Mouse (Mus musculus): Measurements from ENCODE around the gene Scgb3a1.

Scgb3a1 gene

DNA sequence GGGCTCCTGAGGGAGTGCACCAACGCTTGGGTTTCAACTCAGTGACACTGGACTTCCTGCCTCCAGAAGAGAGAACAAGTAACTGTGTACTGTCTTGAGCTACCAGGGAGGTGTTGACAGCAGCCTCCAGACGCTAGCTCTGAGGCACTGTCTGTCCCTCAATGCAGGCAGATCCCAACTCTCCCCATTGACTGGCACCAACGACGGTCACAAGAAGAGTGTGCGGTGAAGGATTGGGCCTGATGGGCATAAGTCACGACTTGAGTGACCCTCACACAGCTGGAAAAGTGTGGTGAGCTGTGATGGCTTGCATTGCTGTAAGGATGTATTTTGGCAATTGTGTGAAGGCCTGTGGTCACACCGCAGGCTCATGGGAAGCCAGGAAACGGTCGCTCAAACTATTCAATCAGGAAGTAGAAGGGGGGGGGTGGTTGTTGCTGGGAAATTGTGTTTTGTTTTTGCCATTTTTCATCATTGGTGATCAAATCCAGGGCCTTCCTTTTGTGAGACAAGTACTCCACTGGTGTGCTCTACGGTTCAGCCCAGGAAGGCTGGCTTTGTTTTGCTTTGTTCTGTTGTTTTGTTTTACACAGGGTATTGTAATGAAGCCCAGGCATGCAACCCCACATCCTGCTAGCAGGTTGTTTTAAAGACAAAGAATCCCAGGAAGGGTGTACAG is 4.5 kb upstream of the Scgb3a1 start:
- no peak for DNase-seq (ENCODE audit: extremely low read depth, low read depth)

DNA sequence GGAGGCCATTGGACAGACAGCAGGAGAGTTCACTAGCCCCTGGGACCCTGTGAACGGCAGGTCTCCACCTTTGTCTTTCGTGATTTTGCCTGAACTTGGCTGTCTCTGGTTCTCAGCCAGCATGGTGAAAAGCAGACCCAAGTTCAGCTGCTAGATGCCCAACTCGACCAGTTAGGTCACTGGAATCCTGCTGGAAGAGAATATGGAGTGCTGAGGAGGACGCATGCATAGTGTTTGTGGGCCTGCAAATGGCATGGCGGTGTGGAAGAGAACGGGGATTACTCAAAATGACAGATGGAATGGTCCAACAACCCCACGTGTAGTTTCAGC is 4.0 kb upstream of the Scgb3a1 start:
- no peak for DNase-seq (ENCODE audit: extremely low read depth, low read depth)

DNA sequence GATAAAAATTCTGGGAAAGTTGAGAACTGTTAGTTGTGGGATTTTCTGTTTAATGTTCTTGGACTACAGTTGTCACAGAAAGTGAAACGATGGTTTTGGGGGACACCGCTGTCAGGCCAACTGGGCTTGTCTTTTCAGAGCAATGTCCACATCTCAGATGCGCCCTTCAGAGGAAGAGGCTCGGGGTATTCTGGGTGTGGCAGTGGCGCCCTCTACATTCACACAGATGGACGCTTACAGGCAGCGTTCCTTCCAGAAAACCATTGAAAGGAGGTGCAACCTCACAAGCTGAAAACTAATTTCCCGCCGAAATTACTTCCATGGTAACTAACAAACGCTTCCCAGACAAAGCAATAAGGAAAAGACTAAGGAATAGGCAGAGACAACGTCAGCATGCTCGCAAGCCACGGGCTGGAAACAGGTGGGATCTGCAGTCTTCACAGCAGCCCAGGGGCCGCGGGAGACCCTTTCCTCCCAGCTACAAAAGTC is 1.1 kb upstream of the Scgb3a1 start:
- no peak for DNase-seq (ENCODE audit: extremely low read depth, low read depth)

DNA sequence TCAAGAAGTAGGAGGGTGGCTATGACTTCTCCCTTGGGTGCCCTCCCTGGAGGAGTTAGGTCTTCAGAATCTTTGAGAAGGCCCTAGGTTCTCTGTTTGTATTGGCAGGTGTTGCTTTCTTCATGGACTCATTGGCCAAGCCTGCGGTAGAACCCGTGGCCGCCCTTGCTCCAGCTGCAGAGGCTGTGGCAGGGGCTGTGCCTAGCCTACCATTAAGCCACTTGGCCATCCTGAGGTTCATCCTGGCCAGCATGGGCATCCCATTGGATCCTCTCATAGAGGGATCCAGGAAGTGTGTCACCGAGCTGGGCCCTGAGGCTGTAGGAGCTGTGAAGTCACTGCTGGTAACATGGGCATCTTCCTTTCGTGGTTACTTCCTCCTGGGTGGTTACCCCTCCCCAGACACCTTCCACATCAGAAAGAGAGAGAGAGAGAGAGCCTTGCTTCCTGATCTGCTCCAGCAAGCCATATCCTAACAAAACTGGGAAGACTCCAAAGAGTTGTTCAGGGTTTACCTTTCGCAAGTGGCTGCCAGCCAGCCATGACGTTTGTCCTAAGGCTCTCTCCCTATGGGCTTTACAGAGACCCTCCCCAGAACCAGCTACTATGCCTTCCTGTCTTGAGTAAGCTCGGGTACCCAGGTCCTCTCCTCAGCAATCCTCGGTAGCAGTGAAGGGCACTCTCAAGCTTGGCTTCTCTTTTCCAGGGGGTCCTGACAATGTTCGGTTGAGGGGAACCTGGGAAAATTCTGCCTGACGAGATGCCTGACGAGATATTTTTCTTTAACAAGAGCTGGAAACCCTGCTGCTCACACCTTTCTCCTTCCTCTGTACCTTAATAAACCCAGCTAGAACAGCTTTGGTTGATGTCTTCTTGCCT is 1.1 kb downstream of the Scgb3a1 start:
- no peak for DNase-seq (ENCODE audit: extremely low read depth, low read depth)

DNA sequence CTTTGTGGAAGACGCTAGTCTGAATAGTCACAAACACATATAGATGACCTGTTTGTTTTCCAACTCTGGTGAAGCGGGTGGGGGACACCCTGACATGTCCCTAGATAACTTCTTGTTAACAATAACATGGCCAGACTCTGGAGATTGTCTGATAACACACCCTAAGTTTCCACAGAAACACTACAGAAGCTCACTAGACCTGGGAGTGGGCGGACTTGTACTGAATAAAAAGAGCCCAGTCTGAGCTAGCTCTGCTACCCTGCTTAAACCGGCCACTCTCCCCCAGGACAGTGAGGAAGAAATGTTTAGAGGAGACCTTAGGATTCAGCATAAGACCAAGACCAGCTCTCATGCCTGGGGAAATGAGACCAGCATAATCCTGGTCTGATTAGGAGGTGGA is 2.1 kb downstream of the Scgb3a1 start:
- no peak for DNase-seq (ENCODE audit: extremely low read depth, low read depth)

DNA sequence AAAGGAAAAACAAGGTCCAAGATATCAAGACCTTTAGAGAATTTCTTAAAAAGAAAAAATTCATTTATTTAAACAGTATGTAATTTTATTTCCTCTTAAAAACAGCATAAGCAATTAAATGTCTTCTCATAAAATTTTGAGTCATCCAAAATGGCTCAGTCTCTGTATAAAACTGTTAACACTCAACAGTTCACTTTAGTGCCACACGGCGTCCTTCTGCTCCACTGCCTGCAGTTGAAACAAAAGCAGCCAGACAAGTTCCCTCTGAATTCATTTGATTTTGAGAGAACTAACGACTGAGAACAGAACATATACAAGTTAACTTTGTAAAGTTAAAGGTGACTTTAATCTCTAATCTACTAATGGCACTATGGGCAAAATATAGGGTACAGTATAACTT is 10.0 kb downstream of the Scgb3a1 start:
- DNase-seq (ENCODE audit: extremely low read depth, low read depth), result no peak

DNA sequence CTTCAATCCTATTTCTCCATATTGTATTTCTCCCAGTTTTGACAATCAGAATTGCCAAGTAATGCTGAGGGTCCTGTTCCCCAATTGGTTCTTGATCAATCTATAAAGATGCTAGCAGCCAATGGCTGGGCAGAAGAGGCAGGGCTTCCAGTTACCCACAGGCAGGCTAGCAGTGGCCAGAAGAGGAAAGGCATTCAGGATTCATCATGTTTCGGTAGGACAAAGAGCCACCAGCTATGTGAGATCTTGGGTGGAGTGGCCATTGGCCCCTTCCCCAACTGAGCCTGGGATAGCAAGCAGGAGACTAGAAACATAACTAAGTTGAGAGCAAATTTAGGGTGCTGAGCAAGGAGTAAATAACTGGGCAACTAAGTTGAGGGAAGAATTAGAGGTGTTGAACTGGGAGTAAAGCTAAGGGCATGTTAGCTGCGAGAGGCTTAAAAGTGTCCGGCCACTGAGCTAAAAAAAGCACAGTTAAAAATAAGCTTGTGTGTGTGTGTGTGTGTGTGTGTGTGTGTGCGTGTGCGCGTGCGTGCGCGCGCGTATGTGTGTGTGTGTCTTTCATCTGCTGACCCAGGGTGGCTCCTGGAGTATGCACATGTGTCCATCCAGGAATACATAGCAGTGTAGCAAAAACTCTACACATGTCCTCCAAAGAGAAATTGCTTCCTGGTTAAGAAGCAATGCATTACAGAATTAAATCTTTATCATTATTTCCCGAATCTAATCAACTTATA is 21.0 kb downstream of the Scgb3a1 start:
- DNase-seq (ENCODE audit: extremely low read depth, low read depth), result no peak

DNA sequence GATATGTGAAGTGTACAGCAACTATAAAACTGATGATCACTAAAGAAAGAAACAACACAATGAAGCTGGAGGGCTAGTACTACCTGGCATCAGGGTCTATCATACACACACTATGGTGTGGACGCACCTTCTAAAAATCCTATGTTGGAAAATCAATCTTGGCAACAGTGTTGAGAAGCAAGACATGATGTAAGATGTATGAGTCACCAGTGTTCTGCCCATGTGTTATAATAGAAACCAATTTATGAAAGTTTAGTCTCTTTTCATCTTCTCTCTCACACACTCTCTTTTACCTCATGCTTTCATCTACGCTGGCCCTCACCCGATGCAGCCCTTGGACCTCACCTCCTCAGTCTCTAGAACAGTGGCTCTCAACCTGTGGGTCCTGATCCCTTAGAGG is 31.6 kb downstream of the Scgb3a1 start:
- no peak for DNase-seq (ENCODE audit: extremely low read depth, low read depth)

DNA sequence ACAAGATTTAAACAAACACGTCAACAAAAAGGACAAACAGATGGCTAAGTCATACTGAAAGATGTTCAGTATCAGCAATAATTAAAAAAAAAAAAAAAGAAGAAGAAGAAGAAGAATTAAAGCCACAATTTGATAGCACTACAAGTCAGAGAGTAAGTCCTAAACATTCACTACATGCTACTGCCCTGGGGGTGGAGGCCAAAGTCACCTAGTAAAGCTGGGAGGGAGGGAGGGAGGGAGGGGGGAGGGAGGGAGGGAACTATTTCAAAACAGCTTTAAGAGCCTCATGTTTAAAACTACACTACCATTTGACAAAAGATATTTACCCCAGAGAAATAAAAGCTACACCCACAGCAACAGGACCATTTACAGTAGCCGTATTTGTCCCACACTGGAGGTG is 32.3 kb downstream of the Scgb3a1 start:
- no peak for DNase-seq (ENCODE audit: extremely low read depth, low read depth)

DNA sequence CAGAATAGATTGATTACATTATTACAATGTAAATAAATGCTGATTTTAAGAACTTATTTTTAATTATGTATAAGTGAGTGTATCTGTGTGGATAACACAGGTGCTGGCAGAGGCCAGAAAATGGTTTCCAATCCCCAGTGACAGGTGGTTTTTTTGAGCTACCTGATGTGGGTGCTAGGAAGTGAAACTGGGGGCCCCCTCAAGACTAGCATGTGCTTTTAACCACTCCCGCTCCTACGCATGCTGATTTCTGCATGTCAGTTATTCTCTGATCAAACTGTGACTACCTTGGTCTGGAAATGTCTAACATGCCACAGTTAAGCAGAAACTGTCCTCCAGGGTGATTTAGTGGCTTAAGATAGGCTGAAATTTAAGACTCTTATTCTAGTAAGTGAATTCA is 33.1 kb downstream of the Scgb3a1 start:
- no peak for DNase-seq (ENCODE audit: extremely low read depth, low read depth)

DNA sequence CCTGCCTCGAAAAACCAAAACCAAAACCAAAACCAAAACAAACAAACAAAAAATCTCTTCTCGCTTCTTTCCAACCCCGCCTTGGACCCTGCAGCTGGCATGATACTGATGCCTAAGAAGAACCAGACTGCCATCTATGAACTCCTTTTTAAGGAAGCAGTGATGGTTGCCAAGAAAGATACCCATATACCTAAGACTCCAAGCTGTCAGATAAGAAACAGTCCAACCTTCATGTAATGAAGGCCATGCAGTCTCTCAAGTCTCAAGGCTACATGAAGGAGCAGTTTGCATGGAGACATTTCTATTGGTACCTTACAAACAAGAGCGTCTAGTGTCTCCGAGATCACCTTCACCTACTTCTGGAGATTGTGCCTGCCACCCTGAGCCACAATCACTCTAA is 34.4 kb downstream of the Scgb3a1 start:
- DNase-seq (ENCODE audit: extremely low read depth, low read depth), result no peak

DNA sequence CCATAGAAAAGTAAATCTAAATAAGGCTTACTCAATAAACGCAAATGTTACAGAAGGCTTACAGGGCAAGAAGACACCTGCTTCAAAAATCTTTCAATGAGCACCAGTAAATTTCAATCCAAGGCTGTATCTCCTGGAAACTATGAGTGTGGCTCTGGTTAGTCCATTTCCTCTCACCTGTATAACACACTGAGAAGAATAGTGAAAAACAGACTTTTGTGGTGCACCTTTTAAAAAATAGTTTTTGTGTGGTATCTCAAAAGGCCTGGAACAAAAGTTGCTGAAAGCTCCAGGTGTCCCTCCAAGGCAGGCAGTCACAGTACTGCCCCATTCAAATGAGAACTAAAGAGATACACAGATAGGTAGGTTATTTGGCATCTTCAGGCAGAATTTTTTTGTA is 35.7 kb downstream of the Scgb3a1 start:
- DNase-seq (ENCODE audit: extremely low read depth, low read depth), result no peak

DNA sequence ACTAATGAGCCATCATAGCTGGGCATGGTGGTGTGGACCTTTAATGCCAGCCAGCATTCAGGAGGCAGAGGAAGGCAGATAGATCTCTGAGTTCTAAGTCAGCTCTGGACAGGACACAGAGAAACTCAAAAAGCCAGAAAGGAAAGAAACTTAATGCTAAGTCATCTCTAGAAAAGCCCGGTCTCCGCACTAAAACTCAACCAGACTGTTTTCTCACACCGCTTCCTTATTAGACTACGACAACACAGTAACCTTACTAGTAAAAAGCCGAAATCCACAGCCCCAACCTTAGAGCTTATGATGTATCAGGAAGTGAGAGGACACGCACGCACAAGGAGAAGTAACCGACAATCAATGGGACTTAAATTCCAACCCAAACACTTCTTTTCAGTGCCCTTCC is 38.6 kb downstream of the Scgb3a1 start:
- DNase-seq (ENCODE audit: extremely low read depth, low read depth), result no peak

DNA sequence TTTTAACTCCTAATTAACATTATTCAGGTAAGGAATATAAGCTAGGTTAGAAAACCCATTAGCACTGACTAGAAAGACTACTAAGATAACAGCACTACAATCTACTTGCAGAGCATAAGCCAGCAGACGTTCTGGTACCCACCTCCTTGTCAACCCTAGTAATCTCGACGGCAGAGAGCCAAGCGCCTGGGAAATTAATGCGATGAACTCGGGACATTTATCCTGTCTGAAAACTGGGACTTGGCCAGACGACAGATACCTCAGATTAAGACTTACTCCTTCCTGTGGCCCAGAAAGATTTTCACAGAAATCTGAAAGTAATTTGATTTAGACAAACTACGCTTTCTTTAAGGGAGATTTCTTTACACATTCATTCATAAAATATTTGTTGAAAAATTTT is 41.4 kb downstream of the Scgb3a1 start:
- DNase-seq (ENCODE audit: extremely low read depth, low read depth), result no peak

DNA sequence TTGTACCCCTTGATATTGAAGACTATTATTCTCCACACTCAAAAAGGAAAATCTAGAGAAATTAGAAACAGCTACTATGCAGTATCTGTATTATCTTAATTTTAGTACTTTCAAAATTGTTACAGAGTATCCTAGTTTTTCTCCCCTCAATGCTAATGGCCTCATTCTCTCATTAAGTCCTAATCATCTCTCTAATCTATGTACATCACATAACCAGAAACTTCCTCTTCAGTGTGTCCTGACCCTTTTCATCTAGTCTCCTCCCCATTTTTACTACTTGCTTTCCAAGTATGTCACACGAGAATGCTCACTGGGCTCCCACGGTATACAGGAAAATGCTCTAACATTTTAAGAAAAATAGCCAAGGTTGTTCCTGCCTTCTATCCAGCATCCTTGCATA is 44.4 kb downstream of the Scgb3a1 start:
- peak; percentile 19 for DNase-seq (ENCODE audit: extremely low read depth, low read depth)

DNA sequence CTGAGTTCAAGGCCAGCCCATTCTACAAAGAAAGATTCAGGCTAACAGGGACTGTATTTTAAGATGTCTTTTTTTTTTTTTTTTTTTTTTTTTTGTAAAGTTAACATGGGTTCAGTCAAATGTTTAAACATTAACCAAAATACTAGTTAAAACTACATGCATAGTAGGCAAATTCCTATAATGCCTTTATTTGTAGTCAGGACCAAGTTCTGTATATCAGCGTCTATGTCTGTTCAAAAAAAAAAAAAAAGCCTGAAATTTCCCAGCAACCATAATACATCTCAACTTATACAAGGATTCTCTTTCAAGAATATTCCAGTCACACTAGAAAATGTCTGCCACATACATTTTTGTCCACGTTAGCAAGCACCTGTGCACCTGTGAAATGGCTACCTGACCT is 47.3 kb downstream of the Scgb3a1 start:
- no peak for DNase-seq (ENCODE audit: extremely low read depth, low read depth)

DNA sequence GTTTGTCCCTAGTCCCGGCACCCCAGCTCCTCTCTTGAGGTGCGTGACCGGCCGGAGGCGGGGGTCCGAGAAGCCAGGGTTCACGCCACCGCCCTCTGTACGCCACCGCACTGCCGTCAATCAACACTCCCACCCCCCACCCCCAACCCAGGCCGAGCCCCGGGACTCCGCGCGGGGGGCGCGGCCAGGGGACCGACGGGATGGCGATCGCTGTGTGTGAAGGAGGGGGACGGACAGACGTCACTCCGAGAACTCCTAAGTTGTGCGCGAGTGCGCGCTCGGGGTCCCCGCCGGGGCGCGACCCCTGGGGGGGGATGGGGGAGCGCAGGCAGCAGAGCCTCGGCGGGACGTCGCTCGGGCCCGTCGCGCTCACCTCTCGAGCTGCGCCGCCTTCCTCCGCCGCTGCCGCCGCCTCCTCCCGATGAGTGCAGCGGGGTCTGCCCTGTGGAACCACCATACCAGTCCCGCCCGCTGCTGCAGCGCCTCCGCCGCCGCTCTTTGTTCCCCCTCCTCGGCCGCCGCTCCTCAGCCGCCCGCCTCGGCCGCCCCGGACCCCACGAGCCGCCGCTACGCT is 48.7 kb downstream of the Scgb3a1 start:
- no peak for DNase-seq (ENCODE audit: extremely low read depth, low read depth)

DNA sequence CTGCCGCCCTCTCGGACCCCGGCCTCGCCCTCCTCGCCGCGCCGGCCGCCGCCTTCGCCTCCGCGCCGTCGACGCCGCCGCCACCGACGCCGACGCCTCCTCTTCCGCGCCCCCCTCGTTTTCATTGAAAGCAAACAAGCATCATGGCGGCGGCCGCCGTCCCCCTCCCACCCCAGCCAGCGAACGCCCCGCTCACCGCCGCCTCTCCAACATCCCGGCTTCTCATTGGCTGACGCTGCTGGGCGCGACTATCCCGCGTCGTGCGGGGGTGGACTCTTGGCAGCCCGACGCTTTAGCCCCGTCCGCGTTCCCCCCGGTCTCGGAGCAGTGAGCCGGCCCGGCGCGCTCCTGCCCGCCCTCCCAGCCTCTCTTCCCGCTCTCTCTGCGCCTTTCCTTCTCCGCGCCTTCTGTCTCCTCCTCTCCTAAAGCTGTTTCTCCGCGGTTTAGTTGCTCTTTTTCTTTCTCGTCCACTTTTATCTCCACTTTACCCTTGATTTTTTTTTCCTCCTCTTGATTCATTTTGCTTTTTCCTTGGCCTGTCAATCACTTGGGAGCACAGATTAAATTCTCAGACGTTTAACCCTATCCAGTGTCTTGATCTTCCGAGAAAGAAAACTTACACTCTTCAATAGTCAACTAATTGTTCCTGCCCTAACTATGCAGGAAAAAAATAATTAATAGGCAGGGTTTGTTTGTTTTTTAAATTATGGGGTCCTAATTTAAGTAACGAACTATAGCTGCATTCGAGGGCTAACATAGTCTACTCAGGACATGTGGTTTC is 49.3 kb downstream of the Scgb3a1 start, which contains the start of gene Cnot6:
Gene Cnot6 (minus strand): TSS at position 169 of the 781 bp plus-strand sequence.
- peak; percentile 91 for DNase-seq (ENCODE audit: extremely low read depth, low read depth)

DNA sequence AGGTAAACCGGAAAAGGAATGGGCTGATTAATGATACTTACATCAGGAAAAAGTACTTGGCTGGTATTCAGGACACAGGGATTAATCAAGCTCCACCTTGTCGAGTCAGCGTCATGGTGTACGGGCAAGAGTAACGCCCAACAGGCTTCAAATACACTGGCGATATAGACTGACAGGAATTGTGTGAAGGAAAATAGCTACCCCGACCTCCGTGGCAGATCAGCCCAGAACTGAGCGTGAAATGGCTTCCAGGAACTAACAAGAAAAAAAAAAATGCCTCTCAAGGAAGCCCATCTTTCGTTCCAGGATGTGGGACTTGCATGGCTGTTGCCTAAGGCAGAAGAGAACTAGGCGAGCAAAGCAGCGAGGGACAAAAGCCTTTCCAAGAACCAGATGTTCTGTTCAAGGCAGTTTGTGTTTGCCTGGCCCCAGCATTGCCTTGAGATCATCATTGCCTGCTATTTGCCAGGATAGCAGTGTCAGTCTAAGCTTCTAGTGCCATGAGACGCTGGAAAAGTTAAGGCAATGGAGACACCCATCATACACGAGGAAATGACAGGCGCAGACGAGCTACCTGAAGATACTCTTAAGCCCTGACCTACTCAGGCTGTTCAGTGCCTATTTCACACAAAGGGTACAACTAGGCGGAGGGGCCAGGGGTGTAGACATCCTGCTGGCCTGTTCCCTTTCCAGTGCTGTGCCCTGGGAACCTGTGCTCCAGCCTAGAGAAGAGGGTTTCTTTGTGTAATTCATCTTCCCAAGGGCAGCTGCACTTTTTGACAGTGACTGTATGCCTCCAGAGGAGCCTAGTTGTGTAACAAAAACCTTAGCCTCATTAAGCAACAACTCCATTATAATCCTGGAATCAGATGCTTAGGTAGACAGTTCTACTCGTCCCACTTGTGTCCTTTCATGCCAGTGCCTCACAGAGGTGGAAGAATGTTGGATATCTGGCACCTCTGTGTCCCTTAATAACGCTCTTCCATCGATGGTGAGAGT is 50.2 kb downstream of the Scgb3a1 start:
- peak; percentile 37 for DNase-seq (ENCODE audit: extremely low read depth, low read depth)

Data from MEL-GATA-1-ER (cell line).